Mouse (Mus musculus): Measurements from ENCODE around the gene Cd63.

GRCm38 (mm10) chr10:128910066-128910841 lies 9.5 kb downstream of the Cd63 start:
- no peak for TF ChIP-seq CTCF (IDR thresholded peaks at IDR 0.05; ENCODE audit: low read depth, low read length)
- no peak for TF ChIP-seq POLR2AphosphoS5 (IDR thresholded peaks at IDR 0.05; ENCODE audit: insufficient replicate concordance, low read depth, low read length)
- TF ChIP-seq GATA1 (IDR thresholded peaks at IDR 0.05; ENCODE audit: borderline replicate concordance, low read length): no peak
